Mouse (Mus musculus) ovary, adult 18-20 months (tissue): ENCODE measurements around the gene Itm2b.

Source experiments
- DNase-seq: peaks from one replicate; pipeline ENCODE4 v3.0.0; 2022; ENCODE audit warnings: low spot score, mixed read lengths

Itm2b gene

GRCm38 (mm10) chr14:73395750-73396149 lies 10.7 kb upstream of the Itm2b start:
- DNase-seq, result no peak

GRCm38 (mm10) chr14:73394263-73395006 lies 9.3 kb upstream of the Itm2b start:
- DNase-seq, result no peak

GRCm38 (mm10) chr14:73391457-73391856 lies 6.4 kb upstream of the Itm2b start:
- no peak for DNase-seq

- no peak for DNase-seq
Observed at GRCm38 (mm10) chr14:73390196-73390595, 5.1 kb upstream of the Itm2b start.

GRCm38 (mm10) chr14:73389059-73389458 lies 4.0 kb upstream of the Itm2b start:
- DNase-seq, result no peak

- DNase-seq, result peak; percentile 84
Observed at GRCm38 (mm10) chr14:73388546-73388945, 3.5 kb upstream of the Itm2b start.

- DNase-seq, result no peak
Observed at GRCm38 (mm10) chr14:73386493-73386892, 1.4 kb upstream of the Itm2b start.

GRCm38 (mm10) chr14:73385720-73386374 lies 758 bp upstream of the Itm2b start:
- DNase-seq, result no peak

- DNase-seq, result no peak
Observed at GRCm38 (mm10) chr14:73384546-73384912, 560 bp downstream of the Itm2b start.

- no peak for DNase-seq
Observed at GRCm38 (mm10) chr14:73383746-73384145, 1.3 kb downstream of the Itm2b start.

- DNase-seq, result peak; percentile 40
Observed at GRCm38 (mm10) chr14:73382699-73383098, 2.4 kb downstream of the Itm2b start.

GRCm38 (mm10) chr14:73381559-73381958 lies 3.5 kb downstream of the Itm2b start:
- DNase-seq, result no peak

- DNase-seq, result no peak
Observed at GRCm38 (mm10) chr14:73377804-73378203, 7.3 kb downstream of the Itm2b start.

GRCm38 (mm10) chr14:73376920-73377319 lies 8.2 kb downstream of the Itm2b start:
- no peak for DNase-seq

- no peak for DNase-seq
Observed at GRCm38 (mm10) chr14:73375903-73376302, 9.2 kb downstream of the Itm2b start.

- DNase-seq, result no peak
Observed at GRCm38 (mm10) chr14:73375445-73375844, 9.6 kb downstream of the Itm2b start.

GRCm38 (mm10) chr14:73374315-73374890 lies 10.7 kb downstream of the Itm2b start:
- no peak for DNase-seq

- DNase-seq, result no peak
Observed at GRCm38 (mm10) chr14:73373606-73374005, 11.5 kb downstream of the Itm2b start.

- DNase-seq, result no peak
Observed at GRCm38 (mm10) chr14:73372990-73373389, 12.1 kb downstream of the Itm2b start.

- DNase-seq, result no peak
Observed at GRCm38 (mm10) chr14:73371577-73371976, 13.5 kb downstream of the Itm2b start.

- no peak for DNase-seq
Observed at GRCm38 (mm10) chr14:73370695-73371372, 14.3 kb downstream of the Itm2b start.

- no peak for DNase-seq
Observed at GRCm38 (mm10) chr14:73370078-73370670, 14.9 kb downstream of the Itm2b start.
